Mouse (Mus musculus) embryo, embryonic 10.5 days (tissue): ENCODE data around the gene Serac1.

Experiments
- DNase-seq: peaks from one replicate; pipeline ENCODE4 v3.0.0-alpha.2; 2015; ENCODE audit warnings: low spot score

The Serac1 gene

GRCm38 (mm10) chr17:6063532-6063931, 16.0 kb downstream of the Serac1 start:
- DNase-seq, result no peak

GRCm38 (mm10) chr17:6062793-6063192, 16.7 kb downstream of the Serac1 start:
- no peak for DNase-seq

GRCm38 (mm10) chr17:6054934-6055355, 24.6 kb downstream of the Serac1 start:
- peak; percentile 79 for DNase-seq

GRCm38 (mm10) chr17:6052801-6053200, 26.7 kb downstream of the Serac1 start:
- DNase-seq, result no peak

GRCm38 (mm10) chr17:6037507-6037906, 42.0 kb downstream of the Serac1 start:
- no peak for DNase-seq

- no peak for DNase-seq
Measured at GRCm38 (mm10) chr17:6036872-6037271, 42.7 kb downstream of the Serac1 start.

- no peak for DNase-seq
Measured at GRCm38 (mm10) chr17:6036458-6036857, 43.1 kb downstream of the Serac1 start.

GRCm38 (mm10) chr17:6035661-6036060, 43.9 kb downstream of the Serac1 start:
- DNase-seq, result no peak

GRCm38 (mm10) chr17:6025831-6026230, 53.7 kb downstream of the Serac1 start:
- no peak for DNase-seq

GRCm38 (mm10) chr17:6021374-6021789, 58.2 kb downstream of the Serac1 start:
- DNase-seq, result peak; percentile 25

- DNase-seq, result no peak
Measured at GRCm38 (mm10) chr17:6020636-6021035, 58.9 kb downstream of the Serac1 start.

GRCm38 (mm10) chr17:6019776-6020175, 59.8 kb downstream of the Serac1 start:
- peak; percentile 46 for DNase-seq

- no peak for DNase-seq
Measured at GRCm38 (mm10) chr17:6018348-6018747, 61.2 kb downstream of the Serac1 start.

GRCm38 (mm10) chr17:6017268-6017667, 62.3 kb downstream of the Serac1 start:
- DNase-seq, result no peak

- DNase-seq, result peak; percentile 36
Measured at GRCm38 (mm10) chr17:6016213-6016780, 63.2 kb downstream of the Serac1 start.

GRCm38 (mm10) chr17:6014985-6015384, 64.6 kb downstream of the Serac1 start:
- DNase-seq, result no peak

GRCm38 (mm10) chr17:6013079-6013478, 66.5 kb downstream of the Serac1 start:
- no peak for DNase-seq

GRCm38 (mm10) chr17:6009606-6010005, 69.9 kb downstream of the Serac1 start:
- DNase-seq, result no peak

- DNase-seq, result no peak
Measured at GRCm38 (mm10) chr17:6008590-6008989, 71.0 kb downstream of the Serac1 start.

GRCm38 (mm10) chr17:6007902-6008301, 71.6 kb downstream of the Serac1 start:
- no peak for DNase-seq

- DNase-seq, result no peak
Measured at GRCm38 (mm10) chr17:6007101-6007780, 72.3 kb downstream of the Serac1 start.

- peak; percentile 49 for DNase-seq
Measured at GRCm38 (mm10) chr17:6005638-6006471, 73.7 kb downstream of the Serac1 start.

GRCm38 (mm10) chr17:6005246-6005637, 74.3 kb downstream of the Serac1 start:
- DNase-seq, result no peak
